Mouse (Mus musculus): Measurements from ENCODE around the gene Zfp580.
A peak's percentile ranks its signal among the peaks of the same experiment; 100 is the strongest.
"Not testable (repeated sequence)": the region's sequence is repeated elsewhere in the genome, so short reads cannot be mapped to it uniquely, and the experiment has no call there.

Zfp580 gene

DNA sequence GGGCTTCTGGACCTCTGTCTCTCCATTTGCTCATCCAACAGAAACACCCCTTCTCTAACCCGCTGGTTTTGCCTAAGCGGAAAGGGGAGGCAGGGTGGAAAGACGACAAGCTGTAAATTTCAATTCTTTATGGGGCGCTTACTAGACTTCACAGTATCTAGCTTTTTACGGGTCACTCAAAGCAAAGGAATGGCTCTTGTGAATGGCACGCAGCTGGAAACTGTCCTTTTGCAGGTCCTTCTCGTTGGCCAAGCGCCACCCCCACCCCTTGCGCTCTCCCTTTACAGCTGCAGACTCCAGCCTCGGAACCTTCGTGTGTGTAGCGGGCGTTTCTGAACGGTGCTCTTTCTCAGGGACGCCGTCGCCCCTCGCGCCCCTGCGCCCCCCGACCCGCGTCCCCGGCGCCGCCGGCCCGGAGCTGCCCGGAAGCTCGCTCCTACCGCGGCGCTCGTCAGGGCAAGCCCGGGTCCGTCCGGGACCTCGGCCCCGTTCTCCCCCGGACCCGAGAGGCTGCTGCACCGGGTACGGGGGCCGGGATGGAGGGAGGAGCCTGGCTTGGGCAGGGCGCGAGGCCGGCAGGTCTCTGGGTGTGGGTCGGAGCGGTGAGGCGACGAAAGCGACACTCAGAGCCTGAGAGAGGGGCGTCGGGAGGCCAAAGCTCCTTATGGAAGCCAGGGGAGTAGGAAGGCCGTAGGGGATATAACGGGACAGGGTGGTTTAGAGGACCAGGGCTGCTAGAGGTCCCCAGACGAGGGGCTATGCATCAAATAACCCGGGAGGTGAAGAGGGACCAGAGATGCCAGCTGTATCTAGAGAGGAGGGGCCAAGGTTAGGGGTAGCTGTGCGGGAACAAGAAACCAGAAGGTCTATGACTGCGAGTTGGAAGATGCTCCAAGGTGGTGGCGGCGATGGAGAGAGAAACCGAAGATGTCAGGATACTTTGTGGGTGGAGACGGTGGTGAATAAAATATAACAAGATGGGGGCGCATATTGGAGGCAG is at the start of gene Zfp580:
Gene Zfp580 (plus strand): TSS at position 346 of the 1,000 bp plus-strand sequence.
- DNase-seq = peak; percentile 60 to 69

DNA sequence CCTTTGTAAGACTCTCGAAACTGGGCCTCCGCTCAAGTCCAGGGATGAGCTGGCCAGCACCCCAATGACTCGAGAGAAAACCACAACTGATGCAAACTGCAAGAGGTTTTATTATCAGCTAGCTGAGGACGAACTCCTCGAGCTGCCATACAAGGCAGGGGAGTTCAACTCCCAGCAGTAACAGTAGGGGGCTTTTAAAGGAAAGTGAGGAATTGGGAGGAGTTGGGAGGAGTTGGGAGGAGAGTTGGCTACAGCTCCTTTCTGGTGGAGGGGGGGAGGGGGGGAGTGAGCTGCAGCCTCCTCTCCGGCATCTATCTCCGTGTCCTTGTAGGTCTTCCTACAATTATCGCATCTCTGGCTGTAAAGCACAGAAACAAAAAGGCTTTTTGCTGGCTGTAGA is 48.5 kb upstream of the Zfp580 start:
- not testable (repeated sequence) for DNase-seq

DNA sequence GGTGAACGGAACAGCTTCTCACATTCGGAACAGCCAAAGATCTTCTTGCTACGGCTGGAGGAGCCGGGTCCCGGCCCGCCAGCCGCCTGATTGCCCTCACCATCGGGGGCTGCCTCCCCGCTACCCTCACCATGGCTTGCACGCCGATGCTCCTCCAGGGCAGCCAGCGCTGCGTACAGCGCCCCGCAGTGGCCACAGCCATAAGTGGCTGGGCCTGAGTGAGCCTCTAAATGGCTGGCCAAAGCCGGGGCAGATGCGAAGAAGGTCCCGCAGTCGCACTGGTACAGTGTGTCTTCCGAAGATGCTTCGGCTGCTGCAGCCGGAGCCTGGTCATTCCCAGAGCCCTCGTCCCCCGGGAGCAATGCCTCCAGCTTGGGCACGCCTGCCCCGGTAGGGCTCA is 43.1 kb upstream of the Zfp580 start:
- DNase-seq = no peak

DNA sequence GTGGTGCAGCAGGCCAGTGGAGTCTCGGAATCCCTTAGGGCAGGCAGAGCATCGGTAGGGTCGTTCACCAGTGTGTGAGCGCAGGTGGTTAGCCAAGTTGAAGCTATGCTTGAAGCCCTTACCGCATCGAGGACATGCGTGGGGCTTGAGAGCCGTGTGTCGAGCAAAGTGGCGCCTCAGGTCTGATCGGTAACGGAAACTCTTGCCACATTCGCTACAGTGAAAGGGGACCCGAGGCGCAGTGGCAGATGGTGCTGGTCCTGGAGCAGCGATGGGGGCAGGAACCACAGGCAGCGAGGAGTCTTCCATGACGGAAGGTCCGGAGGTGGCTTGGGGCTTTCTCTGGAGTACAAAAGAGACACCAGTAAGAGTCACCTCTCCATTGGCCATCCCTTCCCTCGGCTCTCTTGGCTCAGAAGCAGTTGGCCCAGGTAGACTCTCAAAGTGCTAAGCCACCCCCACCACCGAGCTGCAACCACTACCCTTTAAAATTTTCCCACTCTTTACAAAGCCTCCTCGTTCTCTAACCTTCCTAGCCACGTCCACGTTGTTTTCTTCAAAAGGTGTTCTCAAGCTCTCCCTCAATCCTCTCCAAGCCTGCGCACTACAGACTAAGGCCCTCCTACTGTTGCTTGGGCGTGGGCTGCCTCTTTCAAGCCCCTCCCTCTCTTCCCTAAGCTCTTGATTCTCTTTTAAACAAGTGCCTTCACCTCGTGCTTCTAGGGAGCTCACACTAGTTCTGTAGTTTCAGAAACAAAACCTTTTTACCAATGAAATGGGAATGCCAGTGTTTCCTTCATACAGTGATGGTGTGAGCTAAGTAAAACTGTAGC is 38.4 kb upstream of the Zfp580 start:
- peak; percentile 61 to 62 for DNase-seq

DNA sequence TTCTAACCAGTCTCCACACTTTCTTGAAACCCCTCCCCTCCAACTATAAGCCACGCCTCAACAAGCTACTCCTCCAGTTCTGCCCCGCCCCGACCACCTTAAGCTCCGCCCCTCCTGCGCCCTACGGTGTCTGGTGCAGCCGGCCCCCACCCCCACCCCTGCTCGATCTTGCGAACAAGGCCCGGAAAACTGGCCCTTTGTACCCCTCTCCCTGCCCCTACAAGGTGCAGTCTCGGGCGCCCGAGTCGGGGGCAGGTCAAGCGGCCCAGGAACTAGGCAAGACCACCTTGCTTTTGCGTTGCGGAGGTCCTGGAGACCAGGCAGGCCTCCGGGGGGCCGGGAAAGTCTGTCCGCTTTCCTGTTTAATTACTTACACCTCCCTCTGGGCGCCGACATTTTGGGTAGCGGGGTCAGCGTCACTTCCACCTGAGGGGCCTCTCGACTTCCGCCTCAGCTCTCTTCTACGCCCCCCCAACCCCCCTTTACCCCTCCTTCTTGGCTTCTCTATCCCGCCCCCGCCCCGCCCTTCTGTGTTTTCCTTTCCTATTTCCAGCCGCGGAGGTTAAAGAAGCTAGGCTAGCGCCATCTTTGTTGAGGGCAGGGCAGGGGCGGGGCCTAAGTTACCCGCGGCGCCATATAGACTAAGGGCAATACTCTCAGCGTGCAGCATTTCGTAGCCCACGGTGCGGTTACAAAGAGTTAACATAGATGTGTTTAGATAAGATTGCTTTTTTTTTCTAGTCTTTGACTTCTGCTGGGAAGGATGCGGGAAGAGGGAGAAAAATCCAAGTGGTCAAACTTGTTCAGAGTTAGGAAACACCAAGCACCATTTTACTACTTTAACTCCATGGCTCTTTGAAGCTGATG is 36.9 kb upstream of the Zfp580 start, which contains the start of the genes Zfp524 and Fiz1:
Gene Zfp524 (plus strand): TSS at position 165 of the 867 bp plus-strand sequence.
Gene Fiz1 (minus strand): TSS at position 447 of the 867 bp plus-strand sequence.
- peak; percentile 97 for DNase-seq

DNA sequence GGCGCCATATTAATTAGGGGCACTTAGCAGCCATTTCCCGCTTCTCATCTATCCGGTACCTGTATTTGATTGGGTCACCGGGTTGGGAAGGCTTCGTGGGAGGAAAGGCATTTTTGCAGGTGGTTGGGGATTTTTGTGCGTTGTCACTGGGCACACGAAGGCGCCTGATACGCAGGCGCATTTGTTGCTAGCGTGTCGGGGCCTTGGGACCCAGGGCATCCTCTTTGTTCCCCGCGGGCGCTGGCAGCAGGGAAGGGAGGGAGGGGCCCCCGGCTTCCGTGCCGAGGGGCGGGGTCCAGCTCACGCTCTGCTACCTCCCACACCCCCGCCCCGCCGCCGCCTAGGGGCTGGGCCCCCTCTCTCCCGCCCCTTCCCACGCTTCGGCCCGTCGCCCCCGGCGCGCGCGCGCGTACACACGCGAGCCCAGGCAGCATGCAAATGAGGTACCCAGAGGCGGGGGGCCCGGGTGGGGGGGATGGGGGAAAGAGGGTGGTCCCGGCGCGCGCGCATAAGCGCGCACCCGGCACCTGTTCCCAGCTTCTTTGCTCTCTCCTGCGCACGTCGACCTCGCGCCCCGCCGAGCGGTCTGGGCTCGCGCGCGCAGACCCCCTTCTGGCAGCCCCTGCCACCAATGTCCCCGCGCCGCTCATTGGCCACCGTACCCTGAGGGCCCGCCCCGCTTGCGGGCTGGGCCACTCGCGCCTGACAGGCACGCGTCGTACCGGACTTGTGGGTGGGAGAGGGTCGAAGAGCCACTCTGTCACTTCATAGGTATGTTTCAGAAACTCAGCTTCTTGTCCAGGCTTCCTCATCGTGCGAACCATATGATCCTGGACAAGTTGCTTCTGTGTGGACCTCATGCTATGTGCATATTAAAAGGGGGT is 36.0 kb upstream of the Zfp580 start, which contains the start of gene Gm44973:
Gene Gm44973 (plus strand): TSS at position 379 of the 884 bp plus-strand sequence.
- peak; percentile 92 to 95 for DNase-seq

DNA sequence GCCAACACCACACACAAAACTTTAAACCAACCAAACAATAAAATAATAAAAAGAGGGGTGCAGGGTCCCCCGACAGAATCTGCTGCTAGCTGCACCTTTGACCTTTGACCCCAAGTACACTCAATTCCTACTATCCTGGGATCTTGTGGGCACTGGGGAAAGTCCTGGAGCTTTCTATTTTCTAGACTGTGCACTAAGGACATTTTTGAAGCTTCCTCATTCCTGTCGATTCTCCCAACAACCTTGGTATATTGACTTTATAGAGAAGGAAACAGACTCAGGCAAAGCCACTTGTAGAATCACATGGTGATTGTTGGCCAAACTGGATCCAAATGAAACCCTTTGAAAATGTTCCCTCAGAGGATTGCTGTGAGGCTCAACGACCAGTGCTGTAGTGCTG is 35.3 kb upstream of the Zfp580 start:
- no peak for DNase-seq

DNA sequence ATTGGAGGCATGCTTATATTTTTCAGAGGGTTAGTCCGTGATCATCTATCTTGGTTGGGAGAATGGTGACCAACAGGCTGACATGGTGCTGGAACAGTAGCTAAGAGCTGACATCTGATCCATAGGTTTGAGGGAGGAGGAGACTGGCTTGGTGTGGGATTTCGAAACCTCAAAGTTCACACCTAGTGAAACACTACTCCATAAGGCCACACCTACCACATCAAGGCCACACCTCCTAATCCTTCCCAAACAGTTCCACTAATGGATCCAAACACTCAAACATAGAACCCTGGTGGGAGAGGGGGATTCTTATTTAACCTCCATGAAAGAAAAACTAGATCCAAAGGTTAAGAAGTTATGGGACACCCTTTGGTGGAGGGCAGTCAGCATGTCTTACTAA is 34.4 kb upstream of the Zfp580 start:
- DNase-seq = no peak

DNA sequence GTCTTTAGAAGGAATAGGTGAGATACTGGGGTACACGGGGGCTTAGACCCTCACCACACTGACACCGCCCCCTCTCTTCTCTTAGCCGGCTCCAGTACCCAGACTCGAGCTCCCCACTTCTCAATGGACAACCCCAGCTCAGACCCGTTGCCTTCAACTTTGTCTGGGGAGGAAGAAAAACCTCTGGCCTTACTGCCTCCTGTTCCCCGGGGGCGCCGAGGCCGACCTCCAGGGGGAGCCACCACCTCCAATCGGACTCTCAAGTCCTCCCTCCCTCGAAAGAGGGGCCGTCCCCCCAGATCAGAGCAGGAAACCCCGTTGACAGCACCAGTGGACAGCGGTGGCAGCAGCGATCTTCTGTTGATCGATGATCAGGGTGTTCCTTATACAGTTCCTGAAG is 34.0 kb upstream of the Zfp580 start:
- no peak for DNase-seq

DNA sequence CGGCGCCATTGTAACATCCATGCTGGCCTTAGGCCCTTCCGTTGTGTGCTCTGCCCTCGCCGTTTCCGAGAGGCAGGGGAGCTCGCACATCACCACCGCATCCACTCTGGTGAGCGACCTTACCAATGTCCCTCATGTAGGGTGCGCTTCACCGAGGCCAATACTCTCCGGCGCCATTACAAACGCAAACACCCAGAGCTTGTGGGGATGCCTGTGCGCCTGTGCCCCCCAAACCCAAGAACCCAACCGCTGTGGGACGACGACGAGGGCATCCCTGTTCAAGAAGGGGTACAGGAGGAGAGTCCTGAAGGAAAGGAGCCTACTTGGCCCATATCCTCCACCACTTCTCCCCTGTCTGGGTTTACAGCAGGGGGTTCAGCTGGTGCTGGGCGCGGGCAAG is 33.4 kb upstream of the Zfp580 start:
- DNase-seq = no peak

DNA sequence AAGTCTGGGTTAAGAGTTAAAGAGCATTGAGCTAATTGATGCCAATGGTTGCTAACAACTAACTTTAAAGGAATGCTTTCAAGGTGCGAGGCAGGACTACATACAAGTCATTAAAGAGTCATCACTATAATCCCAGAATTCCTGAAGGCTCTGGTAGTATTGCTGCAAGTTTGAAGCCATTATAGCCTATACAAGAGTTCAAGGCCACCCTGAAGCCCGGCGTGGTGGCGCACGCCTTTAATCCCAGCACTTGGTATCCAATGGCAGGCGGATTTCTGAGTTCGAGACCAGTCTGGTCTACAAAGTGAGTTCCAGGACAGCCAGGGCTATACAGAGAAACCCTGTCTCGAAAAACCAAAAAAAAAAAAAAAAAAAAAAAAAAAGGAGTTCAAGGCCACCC is 31.8 kb upstream of the Zfp580 start:
- not testable (repeated sequence) for DNase-seq

DNA sequence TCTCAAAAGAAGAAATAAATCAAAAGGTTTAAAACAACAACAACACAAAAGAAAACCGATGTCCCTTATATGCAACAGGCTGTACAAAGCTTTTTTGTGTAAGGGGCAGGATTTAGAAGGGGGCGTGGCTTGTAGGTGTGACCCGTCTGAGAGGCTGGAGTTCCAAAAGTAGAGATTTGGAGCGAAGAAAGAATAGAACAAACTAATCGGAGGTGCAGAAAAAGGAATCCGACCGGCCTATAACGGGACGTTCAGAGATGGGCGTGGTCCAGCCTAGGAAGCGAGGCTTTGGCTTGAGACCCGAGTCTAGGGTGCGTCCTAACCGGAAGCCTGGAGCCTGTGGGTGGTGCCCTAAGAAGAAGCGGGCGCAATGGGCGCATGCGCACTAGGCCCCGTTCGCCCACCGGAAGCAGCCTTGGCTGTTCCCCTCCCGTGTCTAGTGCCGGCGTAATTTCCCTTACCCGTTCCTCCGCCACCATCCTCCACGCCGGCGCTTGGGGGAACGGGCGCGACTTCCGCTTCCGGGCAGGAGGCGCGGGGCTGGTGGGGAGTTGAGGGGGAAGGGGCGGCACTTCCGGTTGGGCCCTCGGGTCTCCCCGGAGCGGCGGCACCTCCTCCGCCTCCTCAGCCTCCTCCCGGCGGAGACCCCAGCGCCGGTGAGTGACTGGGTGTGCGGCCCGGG is 31.2 kb upstream of the Zfp580 start, which contains the start of the genes Zfp865 and Ccdc106:
Gene Zfp865 (plus strand): TSS at position 377 of the 682 bp plus-strand sequence.
Gene Ccdc106 (plus strand): TSS at position 554 of the 682 bp plus-strand sequence.
- DNase-seq = peak; percentile 99

DNA sequence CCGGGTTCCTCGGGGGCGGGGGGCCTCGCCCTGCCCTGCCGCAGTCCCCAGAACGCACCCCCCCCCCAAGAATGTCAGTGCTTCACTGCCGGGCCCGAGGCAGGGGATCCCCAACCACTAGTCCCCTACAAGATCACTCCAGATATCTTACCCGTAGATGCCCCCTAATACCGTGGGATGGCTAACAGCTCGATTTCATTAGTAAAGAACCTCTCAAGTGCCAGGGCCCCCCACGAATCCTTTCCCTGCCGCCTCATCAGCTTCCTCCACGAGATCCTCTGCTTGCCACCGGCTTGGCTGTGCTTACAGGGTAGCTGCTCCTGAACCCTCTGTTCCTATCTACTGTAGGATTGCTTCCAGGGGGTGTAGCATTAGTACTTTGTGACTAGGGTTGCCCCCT is 30.7 kb upstream of the Zfp580 start:
- no peak for DNase-seq

DNA sequence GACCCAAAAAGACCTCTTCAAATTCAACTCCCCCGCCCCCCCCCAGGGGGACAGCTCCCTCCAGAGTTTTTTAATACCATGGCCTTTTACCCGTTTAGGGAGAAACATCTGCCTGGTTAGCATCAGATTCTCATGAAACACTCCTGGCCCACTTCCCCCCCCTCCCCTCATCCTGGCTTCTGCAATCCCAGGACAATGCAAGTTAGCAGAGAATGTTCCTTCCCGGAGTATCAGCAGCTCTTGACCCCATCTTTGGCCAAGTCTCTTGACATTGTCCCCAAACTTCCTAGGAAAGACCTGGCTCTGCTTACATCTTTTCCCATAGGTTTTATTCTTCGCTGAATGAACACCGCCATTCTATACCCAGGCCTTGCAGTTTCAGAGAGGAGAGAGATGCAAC is 30.1 kb upstream of the Zfp580 start:
- DNase-seq = no peak

DNA sequence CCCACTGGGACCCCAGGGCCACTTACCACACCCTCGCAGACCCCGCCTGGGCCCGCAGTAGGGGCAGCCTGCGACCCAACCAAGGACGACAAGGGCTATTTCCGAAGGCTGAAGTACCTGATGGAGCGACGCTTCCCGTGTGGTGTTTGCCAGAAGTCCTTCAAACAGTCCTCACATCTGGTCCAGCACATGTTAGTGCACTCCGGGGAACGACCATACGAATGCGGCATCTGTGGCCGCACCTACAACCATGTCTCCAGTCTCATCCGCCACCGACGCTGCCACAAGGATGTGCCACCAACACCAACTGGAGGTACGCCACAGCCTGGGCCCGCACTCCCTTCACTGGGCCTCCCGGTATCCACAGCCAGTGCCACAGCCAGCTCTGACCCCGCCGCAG is 21.8 kb upstream of the Zfp580 start:
- DNase-seq = no peak

DNA sequence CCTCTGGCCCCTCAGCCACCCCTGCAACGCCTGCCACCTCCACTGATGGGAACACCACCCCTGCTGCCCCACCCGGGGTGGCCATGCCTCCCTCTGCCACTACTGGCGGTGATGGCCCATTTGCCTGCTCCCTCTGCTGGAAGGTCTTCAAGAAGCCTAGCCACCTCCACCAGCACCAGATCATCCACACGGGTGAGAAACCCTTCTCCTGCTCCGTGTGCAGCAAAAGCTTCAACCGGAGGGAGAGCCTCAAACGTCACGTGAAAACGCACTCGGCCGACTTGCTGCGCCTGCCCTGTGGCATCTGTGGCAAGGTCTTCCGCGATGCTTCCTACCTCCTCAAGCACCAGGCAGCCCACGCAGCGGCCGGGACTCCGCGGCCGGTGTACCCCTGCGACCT is 21.4 kb upstream of the Zfp580 start:
- DNase-seq = no peak

DNA sequence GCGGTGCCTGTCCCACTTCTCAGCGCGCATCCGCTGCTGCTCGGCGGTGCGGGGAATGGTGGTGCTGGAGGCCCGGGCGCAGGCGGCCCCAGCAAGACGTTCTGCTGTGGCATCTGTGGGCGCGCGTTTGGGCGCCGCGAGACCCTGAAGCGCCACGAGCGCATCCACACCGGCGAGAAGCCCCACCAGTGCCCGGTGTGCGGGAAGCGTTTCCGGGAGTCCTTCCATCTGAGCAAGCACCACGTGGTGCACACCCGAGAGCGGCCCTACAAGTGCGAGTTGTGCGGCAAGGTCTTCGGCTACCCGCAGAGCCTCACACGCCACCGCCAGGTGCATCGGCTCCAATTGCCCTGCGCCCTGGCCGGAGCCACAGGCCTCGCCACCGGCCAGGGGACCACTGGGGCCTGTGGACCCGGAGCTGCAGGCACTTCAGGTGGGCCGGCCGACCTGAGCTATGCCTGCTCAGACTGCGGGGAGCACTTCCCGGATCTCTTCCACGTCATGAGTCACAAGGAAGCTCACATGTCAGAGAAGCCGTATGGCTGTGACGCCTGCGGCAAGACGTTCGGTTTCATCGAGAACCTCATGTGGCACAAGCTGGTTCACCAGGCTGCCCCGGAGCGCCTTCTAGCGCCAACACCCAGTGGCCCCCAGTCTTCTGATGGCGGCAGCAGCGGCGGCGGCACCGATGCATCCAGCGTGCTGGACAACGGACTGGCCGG is 20.6 kb upstream of the Zfp580 start:
- no peak for DNase-seq

DNA sequence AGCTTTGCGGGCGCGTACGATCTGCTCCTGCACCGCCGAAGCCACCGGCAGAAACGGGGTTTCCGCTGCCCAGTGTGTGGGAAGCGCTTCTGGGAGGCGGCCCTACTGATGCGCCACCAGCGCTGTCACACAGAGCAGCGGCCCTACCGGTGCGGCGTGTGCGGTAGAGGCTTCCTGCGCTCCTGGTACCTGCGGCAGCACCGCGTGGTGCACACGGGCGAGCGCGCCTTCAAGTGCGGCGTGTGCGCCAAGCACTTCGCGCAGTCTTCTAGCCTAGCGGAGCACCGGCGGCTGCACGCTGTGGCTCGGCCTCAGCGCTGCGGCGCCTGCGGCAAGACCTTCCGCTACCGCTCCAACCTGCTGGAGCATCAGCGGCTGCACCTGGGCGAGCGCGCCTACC is 19.8 kb upstream of the Zfp580 start:
- DNase-seq = no peak

DNA sequence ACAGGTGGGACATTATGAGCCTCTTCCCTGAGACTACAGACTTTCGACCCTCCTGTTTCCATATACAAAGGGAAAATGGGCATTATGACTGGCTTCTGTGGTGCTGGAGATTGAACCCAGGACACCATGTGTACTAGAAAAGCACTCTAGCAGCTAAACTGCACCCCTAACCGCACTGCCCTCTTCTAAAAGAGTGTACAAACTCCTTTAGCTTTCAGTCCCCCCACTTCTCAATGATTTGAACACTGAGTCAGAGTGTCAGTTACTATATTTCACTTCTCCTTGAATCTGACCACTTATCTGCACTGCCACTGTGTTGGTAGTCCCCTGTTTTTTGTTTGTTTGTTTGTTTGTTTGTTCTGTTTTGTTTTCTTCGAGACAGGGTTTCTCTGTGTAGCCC is 17.5 kb upstream of the Zfp580 start, which contains the start of gene 4632433K11Rik:
Gene 4632433K11Rik (plus strand): TSS at position 301 of the 400 bp plus-strand sequence.
- no peak for DNase-seq

DNA sequence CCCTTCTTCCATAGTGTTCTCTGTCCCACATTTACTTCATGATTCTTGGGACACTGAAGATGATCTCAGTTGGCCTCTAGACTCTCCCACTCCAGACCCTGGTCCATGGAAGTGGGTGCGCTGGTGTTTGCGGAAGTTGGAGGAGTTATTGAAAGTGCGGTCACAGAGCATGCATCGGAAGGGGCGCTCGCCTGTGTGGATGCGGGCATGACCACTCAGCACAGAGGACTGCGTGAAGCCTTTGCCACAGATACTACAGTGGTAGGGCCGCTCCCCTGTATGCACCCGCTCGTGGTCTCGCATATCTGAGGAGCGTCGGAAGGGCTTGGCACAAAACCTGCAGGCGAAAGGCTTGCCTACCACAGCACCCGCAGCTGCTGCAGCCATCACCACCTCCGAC is 15.7 kb upstream of the Zfp580 start:
- DNase-seq = no peak
